Mouse (Mus musculus) embryo, embryonic 11.5 days (tissue): ENCODE data around the gene Wrap53.

Experiments
- DNase-seq: peaks from one replicate; pipeline ENCODE4 v3.0.0-alpha.2; 2012; ENCODE audit warnings: low read depth, low spot score

The Wrap53 gene

GRCm38 (mm10) chr11:69601768-69602167 lies 21.7 kb upstream of the Wrap53 start:
- no peak for DNase-seq

DNA sequence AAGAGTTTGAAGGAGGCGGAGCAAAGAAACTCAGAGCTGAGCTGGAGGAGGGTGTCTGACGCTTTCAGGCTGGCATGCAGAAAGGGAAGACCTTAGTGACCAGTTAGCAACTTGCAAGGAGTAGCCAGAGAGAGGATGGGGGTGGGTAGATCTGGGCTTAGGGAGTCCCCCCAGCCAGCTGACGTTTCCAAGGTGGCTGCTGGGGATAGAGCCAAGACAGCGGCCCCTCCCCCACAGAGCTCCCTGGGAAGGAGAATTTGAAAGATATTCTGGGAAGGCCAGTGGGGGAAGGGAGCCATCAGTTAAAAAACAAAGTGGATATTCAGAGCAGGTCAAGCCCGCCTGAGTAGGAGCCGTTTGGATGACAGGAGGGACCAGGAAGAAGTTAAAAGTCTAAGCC lies 20.0 kb upstream of the Wrap53 start:
- no peak for DNase-seq

GRCm38 (mm10) chr11:69599436-69599835 lies 19.4 kb upstream of the Wrap53 start:
- no peak for DNase-seq

- no peak for DNase-seq
Measured at GRCm38 (mm10) chr11:69594853-69595252, 14.8 kb upstream of the Wrap53 start.

GRCm38 (mm10) chr11:69592799-69593198 lies 12.7 kb upstream of the Wrap53 start:
- DNase-seq, result no peak

- no peak for DNase-seq
Measured at GRCm38 (mm10) chr11:69591899-69592637, 12.0 kb upstream of the Wrap53 start.

DNA sequence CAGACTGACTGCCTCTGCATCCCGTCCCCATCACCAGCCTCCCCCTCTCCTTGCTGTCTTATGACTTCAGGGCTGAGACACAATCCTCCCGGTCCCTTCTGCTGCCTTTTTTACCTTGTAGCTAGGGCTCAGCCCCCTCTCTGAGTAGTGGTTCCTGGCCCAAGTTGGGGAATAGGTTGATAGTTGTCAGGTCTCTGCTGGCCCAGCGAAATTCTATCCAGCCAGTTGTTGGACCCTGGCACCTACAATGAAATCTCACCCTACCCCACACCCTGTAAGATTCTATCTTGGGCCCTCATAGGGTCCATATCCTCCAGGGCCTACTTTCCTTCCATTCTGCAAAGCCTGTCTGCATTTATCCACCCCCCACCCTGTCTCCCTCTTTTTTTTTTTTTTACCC lies 11.4 kb upstream of the Wrap53 start:
- no peak for DNase-seq

DNA sequence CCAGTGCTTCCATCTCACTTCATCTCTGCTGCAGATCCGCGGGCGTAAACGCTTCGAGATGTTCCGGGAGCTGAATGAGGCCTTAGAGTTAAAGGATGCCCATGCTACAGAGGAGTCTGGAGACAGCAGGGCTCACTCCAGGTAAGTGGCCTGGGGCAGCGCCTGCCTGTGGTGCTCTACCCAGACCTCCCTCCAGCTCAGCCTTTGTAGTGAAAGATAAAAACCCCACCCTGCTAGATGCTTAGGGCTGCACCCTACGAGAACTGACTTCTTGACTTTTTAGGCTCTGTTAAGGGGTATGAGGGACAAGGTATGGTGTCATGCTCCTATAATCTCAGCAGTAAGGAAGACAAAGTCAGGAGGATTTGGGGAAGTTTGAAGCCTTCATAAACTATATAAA lies 10.6 kb upstream of the Wrap53 start:
- DNase-seq, result no peak

DNA sequence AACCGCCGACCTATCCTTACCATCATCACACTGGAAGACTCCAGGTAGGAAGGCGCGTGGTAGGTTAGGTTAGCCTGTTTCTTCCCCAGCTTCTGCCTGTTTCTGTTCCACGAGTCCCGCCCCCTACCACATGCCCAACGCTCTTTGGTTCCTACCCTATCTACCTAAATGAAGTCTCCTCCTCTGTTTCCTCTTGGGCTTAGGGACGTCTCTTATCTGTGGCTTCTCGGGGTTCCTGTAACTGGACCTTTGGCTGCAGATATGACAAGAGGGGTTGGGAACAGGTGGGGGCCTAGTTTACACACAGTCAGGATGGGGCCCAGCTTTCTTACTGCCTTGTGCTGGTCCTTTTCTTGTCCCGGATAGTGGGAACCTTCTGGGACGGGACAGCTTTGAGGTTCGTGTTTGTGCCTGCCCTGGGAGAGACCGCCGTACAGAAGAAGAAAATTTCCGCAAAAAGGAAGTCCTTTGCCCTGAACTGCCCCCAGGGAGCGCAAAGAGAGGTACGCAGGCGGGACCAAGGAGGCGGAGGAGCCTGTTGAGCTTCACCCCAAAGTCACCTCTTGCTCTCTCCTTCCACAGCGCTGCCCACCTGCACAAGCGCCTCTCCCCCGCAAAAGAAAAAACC lies 9.3 kb upstream of the Wrap53 start:
- DNase-seq, result no peak

- no peak for DNase-seq
Measured at GRCm38 (mm10) chr11:69585718-69586325, 5.8 kb upstream of the Wrap53 start.

DNA sequence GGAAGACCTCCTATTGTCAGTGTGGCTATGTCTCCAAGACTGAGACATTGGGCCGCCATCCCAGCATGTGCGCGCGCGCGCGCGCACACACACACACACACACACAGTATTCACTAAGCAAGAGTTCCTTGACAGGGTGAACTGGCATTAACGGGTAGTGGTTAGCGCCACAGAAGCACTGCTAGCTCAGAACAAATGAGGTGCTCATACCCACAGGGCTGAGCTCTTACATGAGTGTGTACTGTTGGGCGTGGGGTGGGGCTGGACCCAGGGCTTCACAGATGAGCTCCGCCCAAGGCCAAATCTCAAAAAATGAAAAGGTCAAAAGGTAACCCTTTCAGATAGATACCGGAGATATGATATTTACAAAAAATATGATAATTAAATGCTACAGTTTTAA lies 4.9 kb upstream of the Wrap53 start:
- DNase-seq, result no peak

- DNase-seq, result no peak
Measured at GRCm38 (mm10) chr11:69584008-69584407, 4.0 kb upstream of the Wrap53 start.

- DNase-seq, result no peak
Measured at GRCm38 (mm10) chr11:69582230-69582805, 2.3 kb upstream of the Wrap53 start.

- DNase-seq, result no peak
Measured at GRCm38 (mm10) chr11:69581814-69582213, 1.8 kb upstream of the Wrap53 start.

GRCm38 (mm10) chr11:69581147-69581688 lies 1.2 kb upstream of the Wrap53 start:
- peak; percentile 88 for DNase-seq

DNA sequence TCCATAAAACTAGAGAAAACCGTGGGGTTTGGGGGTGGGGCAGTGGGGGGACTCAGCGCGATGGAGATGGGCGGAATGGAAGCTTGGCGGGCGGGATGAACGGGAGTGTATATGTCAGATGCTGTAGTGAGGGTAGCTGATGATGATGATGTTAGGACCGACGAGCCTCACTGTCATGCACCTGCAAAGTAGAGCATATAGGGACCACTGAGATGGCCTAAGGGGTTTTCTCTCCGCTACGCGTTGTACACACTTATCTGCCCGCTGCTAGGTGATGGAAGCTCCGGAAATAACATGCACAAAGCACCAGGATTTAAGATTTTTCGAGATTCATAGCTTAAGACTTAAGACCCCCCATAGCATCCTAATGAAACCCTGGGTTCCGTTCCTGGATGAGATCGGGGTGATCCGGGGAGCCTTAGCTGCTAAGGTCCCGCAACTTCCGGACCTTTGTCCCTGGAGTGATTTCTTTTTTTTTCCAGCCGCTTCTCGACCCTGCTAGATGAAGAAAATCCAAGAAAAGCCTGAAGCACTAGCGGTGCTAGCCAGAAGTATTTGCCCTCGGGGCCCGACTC lies 604 bp upstream of the Wrap53 start:
- no peak for DNase-seq

DNA sequence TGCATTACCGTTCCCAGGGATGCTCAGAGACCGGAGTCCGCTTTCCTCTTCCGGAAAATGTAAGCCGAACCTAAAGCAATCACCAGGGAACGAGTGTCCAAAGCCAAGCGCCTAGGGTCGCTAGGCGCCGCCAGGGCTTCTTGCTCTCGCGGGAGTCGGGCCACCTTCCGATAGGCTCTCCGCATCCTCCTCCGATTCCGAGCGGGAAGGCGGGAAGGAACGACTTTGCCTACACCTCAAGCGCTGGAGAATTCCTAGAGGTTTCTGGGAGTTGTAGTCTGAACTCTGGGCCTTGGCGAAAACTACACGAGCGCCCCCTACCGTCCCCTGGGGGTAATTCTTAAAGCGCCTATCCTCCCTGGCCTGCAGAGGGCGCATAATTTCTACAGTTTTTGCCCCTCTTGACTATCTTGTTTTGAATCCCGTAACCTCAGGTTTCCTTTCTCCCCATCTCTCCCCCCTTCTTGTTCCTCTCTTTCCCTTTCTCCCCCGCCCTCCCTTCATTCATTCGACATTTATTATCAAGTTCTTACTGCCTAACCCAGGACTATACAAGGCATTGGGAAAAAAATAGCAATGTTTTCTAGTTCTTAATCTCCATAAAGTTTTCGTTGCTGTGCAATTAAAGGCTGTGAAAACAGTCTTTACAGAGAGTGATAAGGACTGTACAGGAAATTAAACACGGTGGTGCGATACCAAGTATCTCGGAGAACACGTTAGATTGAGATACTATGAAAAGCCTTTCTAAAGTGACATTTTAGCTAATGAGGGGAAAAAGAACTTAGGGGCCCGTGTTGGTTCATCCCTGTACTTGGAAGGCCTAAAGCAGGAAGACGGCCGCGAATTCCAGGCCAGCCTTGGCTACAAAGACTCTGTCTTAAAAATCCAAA lies 682 bp downstream of the Wrap53 start:
- peak; percentile 97 for DNase-seq

DNA sequence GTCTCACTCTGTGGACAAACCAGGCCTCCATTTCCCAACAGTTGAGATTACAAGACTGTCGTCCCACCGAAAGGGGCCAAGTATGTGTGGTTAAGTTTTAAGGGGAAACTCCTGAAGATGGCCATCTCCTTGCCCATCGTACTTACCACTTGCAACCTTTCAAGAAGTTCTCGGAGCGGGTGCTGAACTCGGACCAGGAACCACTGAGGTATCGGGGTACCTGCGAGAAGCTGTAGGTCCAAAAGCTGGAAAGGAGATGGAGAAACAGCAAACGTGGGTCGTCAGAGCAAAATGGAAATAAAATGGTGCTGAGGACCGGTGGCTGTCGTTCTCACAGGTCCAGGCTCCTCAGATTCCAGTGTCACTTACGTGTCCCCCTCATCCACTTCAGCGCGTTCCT lies 1.8 kb downstream of the Wrap53 start:
- no peak for DNase-seq

DNA sequence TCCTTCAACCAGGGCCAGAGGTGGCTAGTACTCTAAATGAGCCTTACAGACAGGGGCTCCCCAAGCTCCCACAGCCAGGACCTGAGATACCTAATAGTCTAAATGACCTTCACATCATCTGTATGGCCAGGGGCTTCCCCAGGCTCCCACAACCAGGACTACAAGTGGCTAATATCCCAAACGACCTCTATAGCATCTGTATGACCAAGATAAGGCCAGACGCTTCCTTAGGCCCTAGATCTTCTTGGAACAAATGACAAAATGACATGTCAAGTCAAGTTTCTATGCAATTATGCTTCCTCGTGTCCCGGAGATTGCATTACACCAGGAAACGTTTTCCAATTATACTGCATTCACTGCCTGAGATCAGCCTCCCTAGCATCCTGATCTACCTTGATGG lies 3.7 kb downstream of the Wrap53 start:
- no peak for DNase-seq

- no peak for DNase-seq
Measured at GRCm38 (mm10) chr11:69575220-69575619, 4.8 kb downstream of the Wrap53 start.

DNA sequence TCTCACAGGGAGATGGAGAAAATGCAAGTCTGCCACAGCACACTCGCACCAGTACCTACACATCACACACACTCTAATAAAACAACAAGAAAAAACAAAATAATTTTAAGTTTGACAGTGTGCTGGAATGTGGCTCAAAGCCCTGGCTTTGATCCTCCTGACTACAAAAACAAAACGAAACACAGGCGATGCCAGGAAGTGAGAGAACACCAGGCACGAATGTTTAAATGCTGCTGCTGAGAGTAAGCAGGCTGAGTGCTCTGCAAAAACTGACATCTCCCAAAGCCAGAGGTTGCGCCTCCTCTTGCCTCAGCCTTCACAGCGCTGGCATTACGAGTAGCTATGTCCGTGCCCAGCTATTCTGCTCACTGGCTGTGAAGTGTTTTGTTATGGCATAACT lies 14.9 kb downstream of the Wrap53 start:
- no peak for DNase-seq
